Mouse (Mus musculus): ENCODE measurements around the gene Cachd1. TPM values are rescaled to one million over a fixed set of nuclear protein-coding genes. Genes with fewer than 3 reads are reported as not detected.

The Cachd1 gene
- polyA plus RNA-seq, 1 experiment from 2014 or later, result 32.6 TPM

- H3K36me3 ChIP-seq, result no peaks in the 10 kb centered on the region
- WGBS, result 4% methylated on average over 5 of the region's 5 CpGs
- H3K4me2 ChIP-seq (replicated peaks), result no peak overlapping the region
- H3K9ac ChIP-seq, result no peak overlapping the region
- no peaks in the 10 kb centered on the region for H3K9me3 ChIP-seq
- H3K27me3 ChIP-seq, result no peaks in the 10 kb centered on the region
- no peak overlapping the region for H3K27ac ChIP-seq
- H3K4me1 ChIP-seq, result peaks cover 67% of the 10 kb centered on the region
- ATAC-seq (ENCODE audit: low FRiP score, low read depth), result no peak
- no peak overlapping the region for H3K4me3 ChIP-seq
Observed at GRCm38 (mm10) chr4:100795523-100795922, 19.0 kb downstream of the Cachd1 start.

GRCm38 (mm10) chr4:100800730-100801442 lies 24.4 kb downstream of the Cachd1 start:
- Histone ChIP-seq H3K27ac (no peak overlapping the region), H3K4me1 (peaks cover 46% of the 10 kb centered on the region), H3K27me3 (no peaks in the 10 kb centered on the region), H3K9ac (no peak overlapping the region), H3K9me3 (no peaks in the 10 kb centered on the region), H3K36me3 (peaks cover 5% of the 10 kb centered on the region; the same call in 1 of the 2 replicates), H3K4me2 (replicated peaks) (no peak overlapping the region), H3K4me3 (no peak overlapping the region)
- no peak for ATAC-seq (ENCODE audit: low FRiP score, low read depth)
- WGBS, result 83% methylated on average over 14 of the region's 14 CpGs

- Histone ChIP-seq H3K9me3 (no peaks in the 10 kb centered on the region), H3K27ac (no peak overlapping the region), H3K9ac (no peak overlapping the region), H3K27me3 (no peaks in the 10 kb centered on the region), H3K36me3 (peaks cover 5% of the 10 kb centered on the region; the same call in 1 of the 2 replicates), H3K4me2 (replicated peaks) (no peak overlapping the region), H3K4me1 (peaks cover 41% of the 10 kb centered on the region), H3K4me3 (no peak overlapping the region)
- no peak for ATAC-seq (ENCODE audit: low FRiP score, low read depth)
- 41% methylated on average over 3 of the region's 3 CpGs for WGBS
Observed at GRCm38 (mm10) chr4:100801443-100801786, 24.9 kb downstream of the Cachd1 start.

- Histone ChIP-seq H3K27me3 (no peaks in the 10 kb centered on the region), H3K4me2 (replicated peaks) (no peak overlapping the region), H3K27ac (no peak overlapping the region), H3K4me3 (no peak overlapping the region), H3K9me3 (no peaks in the 10 kb centered on the region), H3K4me1 (peaks cover 23% of the 10 kb centered on the region; the same call in 1 of the 2 replicates), H3K9ac (no peak overlapping the region), H3K36me3 (no peaks in the 10 kb centered on the region)
- no peak for ATAC-seq (ENCODE audit: low FRiP score, low read depth)
- WGBS, result 31% methylated on average over 5 of the region's 5 CpGs
Observed at GRCm38 (mm10) chr4:100811057-100811695, 34.7 kb downstream of the Cachd1 start.

- Histone ChIP-seq H3K4me2 (replicated peaks) (no peak overlapping the region), H3K4me1 (peaks cover 23% of the 10 kb centered on the region; the same call in 1 of the 2 replicates), H3K27me3 (no peaks in the 10 kb centered on the region), H3K4me3 (no peak overlapping the region), H3K9me3 (no peaks in the 10 kb centered on the region), H3K27ac (no peak overlapping the region), H3K9ac (no peak overlapping the region), H3K36me3 (no peaks in the 10 kb centered on the region)
- WGBS, result 45% methylated on average over 8 of the region's 8 CpGs
- no peak for ATAC-seq (ENCODE audit: low FRiP score, low read depth)
Observed at GRCm38 (mm10) chr4:100811802-100812510, 35.5 kb downstream of the Cachd1 start.

- Histone ChIP-seq H3K9me3 (no peaks in the 10 kb centered on the region), H3K4me1 (peaks cover 23% of the 10 kb centered on the region; the same call in 1 of the 2 replicates), H3K9ac (no peak overlapping the region), H3K27ac (no peak overlapping the region), H3K4me2 (replicated peaks) (no peak overlapping the region), H3K27me3 (no peaks in the 10 kb centered on the region), H3K4me3 (no peak overlapping the region), H3K36me3 (no peaks in the 10 kb centered on the region)
- 82% methylated on average over 2 of the region's 2 CpGs for WGBS
- no peak for ATAC-seq (ENCODE audit: low FRiP score, low read depth)
Observed at GRCm38 (mm10) chr4:100813767-100814461, 37.4 kb downstream of the Cachd1 start.

GRCm38 (mm10) chr4:100819238-100819637 lies 42.8 kb downstream of the Cachd1 start:
- H3K4me2 ChIP-seq (replicated peaks), result no peak overlapping the region
- H3K9ac ChIP-seq, result no peak overlapping the region
- no peak overlapping the region for H3K4me3 ChIP-seq
- H3K27ac ChIP-seq, result no peak overlapping the region
- WGBS, result 97% methylated on average over 3 of the region's 3 CpGs
- H3K36me3 ChIP-seq, result peaks cover 4% of the 10 kb centered on the region; the same call in 1 of the 2 replicates
- no peaks in the 10 kb centered on the region for H3K9me3 ChIP-seq
- peaks cover 19% of the 10 kb centered on the region for H3K4me1 ChIP-seq
- no peak for ATAC-seq (ENCODE audit: low FRiP score, low read depth)
- no peaks in the 10 kb centered on the region for H3K27me3 ChIP-seq

GRCm38 (mm10) chr4:100822526-100822925 lies 46.1 kb downstream of the Cachd1 start:
- 71% methylated on average over 7 of the region's 7 CpGs for WGBS
- ATAC-seq (ENCODE audit: low FRiP score, low read depth), result no peak
- no peak overlapping the region for H3K9ac ChIP-seq
- no peak overlapping the region for H3K4me2 ChIP-seq (replicated peaks)
- H3K27me3 ChIP-seq, result no peaks in the 10 kb centered on the region
- peaks cover 4% of the 10 kb centered on the region; the same call in 1 of the 2 replicates for H3K36me3 ChIP-seq
- peaks cover 29% of the 10 kb centered on the region for H3K4me1 ChIP-seq
- H3K4me3 ChIP-seq, result no peak overlapping the region
- H3K9me3 ChIP-seq, result no peaks in the 10 kb centered on the region
- 0 out of 2 replicates have a peak overlapping the region, but pooled peaks have one; percentile 7 for H3K27ac ChIP-seq

GRCm38 (mm10) chr4:100827374-100827773 lies 50.9 kb downstream of the Cachd1 start:
- Histone ChIP-seq H3K9ac (no peak overlapping the region), H3K4me2 (replicated peaks) (no peak overlapping the region), H3K4me1 (peaks cover 47% of the 10 kb centered on the region), H3K9me3 (no peaks in the 10 kb centered on the region), H3K4me3 (no peak overlapping the region), H3K27ac (no peak overlapping the region; the same call in 1 of the 2 replicates), H3K27me3 (no peaks in the 10 kb centered on the region), H3K36me3 (no peaks in the 10 kb centered on the region; the same call in 1 of the 2 replicates)
- no peak for ATAC-seq (ENCODE audit: low FRiP score, low read depth)
- WGBS, result 15% methylated on average over 5 of the region's 5 CpGs

GRCm38 (mm10) chr4:100828737-100829136 lies 52.3 kb downstream of the Cachd1 start:
- 2% methylated on average over 10 of the region's 10 CpGs for WGBS
- peak; percentile 90 for ATAC-seq (ENCODE audit: low FRiP score, low read depth)
- Histone ChIP-seq H3K4me1 (peaks cover 37% of the 10 kb centered on the region), H3K4me2 (replicated peaks) (peak overlapping the region; percentile 17; the same call in 1 of the 2 replicates), H3K4me3 (no peak overlapping the region), H3K9me3 (no peaks in the 10 kb centered on the region), H3K27ac (peak overlapping the region; percentile 63; the same call in 1 of the 2 replicates), H3K36me3 (no peaks in the 10 kb centered on the region; the same call in 1 of the 2 replicates), H3K9ac (no peak overlapping the region), H3K27me3 (no peaks in the 10 kb centered on the region)

- no peaks in the 10 kb centered on the region for H3K27me3 ChIP-seq
- H3K36me3 ChIP-seq, result no peaks in the 10 kb centered on the region
- no peak overlapping the region for H3K4me2 ChIP-seq (replicated peaks)
- H3K4me1 ChIP-seq, result peaks cover 51% of the 10 kb centered on the region
- no peaks in the 10 kb centered on the region; the same call in 1 of the 2 replicates for H3K9me3 ChIP-seq
- 68% methylated on average over 6 of the region's 6 CpGs for WGBS
- ATAC-seq (ENCODE audit: low FRiP score, low read depth), result no peak; the same call in 1 of the 2 replicates
- no peak overlapping the region for H3K9ac ChIP-seq
- H3K4me3 ChIP-seq, result no peak overlapping the region
- no peak overlapping the region for H3K27ac ChIP-seq
Observed at GRCm38 (mm10) chr4:100837205-100837604, 60.7 kb downstream of the Cachd1 start.

Data from limb, embryonic 13.5 days (tissue).